Mouse (Mus musculus) liver, adult 2 months (tissue): Measurements from ENCODE around the gene Rara. TPM values are rescaled to one million over a fixed set of nuclear protein-coding genes. Genes with fewer than 3 reads are reported as not detected.

Experiments
- DNase-seq: peaks from one replicate; pipeline ENCODE4 v3.0.0-alpha.2; 2011; ENCODE audit warnings: low read depth, low spot score; ENCODE audit errors: extremely low read depth
- H3K27ac ChIP-seq: fragments of 200-500 bp; replicated peaks from 2 replicates; pipeline ENCODE4 v1.5.1; 2012; ENCODE audit warnings: low read depth, mild to moderate bottlenecking, control low read depth, inconsistent platforms, low read length; ENCODE audit not compliant: insufficient read depth
- H3K27me3 ChIP-seq: fragments of 200-500 bp; 2 replicates; pipeline ENCODE4 v1.6.1; 2012; ENCODE audit warnings: mild to moderate bottlenecking, moderate library complexity, low read length, inconsistent platforms; ENCODE audit not compliant: control insufficient read depth, insufficient read depth
- H3K36me3 ChIP-seq: fragments of 200-500 bp; 2 replicates; pipeline ENCODE4 v1.6.1; 2012; ENCODE audit warnings: low read length, inconsistent platforms; ENCODE audit not compliant: control insufficient read depth, insufficient read depth
- H3K4me1 ChIP-seq: fragments of 200-500 bp; 2 replicates; pipeline ENCODE4 v1.6.1; 2011; ENCODE audit warnings: low read length; ENCODE audit not compliant: control insufficient read depth, insufficient read depth
- H3K4me3 ChIP-seq: fragments of 200-500 bp; 2 replicates; pipeline ENCODE4 v1.5.1; 2011; ENCODE audit warnings: low read depth, mild to moderate bottlenecking, control low read depth, low read length, moderate library complexity; ENCODE audit not compliant: insufficient read depth
- H3K79me2 ChIP-seq: fragments of 200-500 bp; 2 replicates; pipeline ENCODE4 v1.6.1; 2012; ENCODE audit warnings: inconsistent platforms, mild to moderate bottlenecking, low read length, moderate library complexity; ENCODE audit not compliant: control insufficient read depth, insufficient read depth
- H3K9ac ChIP-seq: fragments of 200-500 bp; 2 replicates; pipeline ENCODE4 v1.6.1; 2012; ENCODE audit warnings: low read depth, mild to moderate bottlenecking, control low read depth, inconsistent platforms, low read length
- CTCF ChIP-seq: fragments of 200-500 bp; IDR thresholded peaks from 2 replicates; pipeline ENCODE4 v1.5.1; 2011; ENCODE audit warnings: low read depth, low read length, control low read depth
- POLR2A ChIP-seq: fragments of 200-500 bp; IDR thresholded peaks from 2 replicates; pipeline ENCODE4 v1.6.1; 2011; ENCODE audit warnings: low read length, control low read depth; ENCODE audit not compliant: insufficient read depth; ENCODE audit errors: extremely low read depth
- WGBS: fragments of 180-500 bp; shearing (Covaris S2); methylation state at CpG from one replicate; pipeline ENCODE4 v1.1.7; 2018; 5-methylcytosine and 5-hydroxymethylcytosine counted together
- polyA plus RNA-seq: library from polyadenylated mRNA; depleted of rRNA; stranded (reverse); fragments of >200 nt; gene quantifications from 2 replicates; pipeline ENCODE4 v1.2.3, GENCODE M21; 2012
- total RNA-seq: library from RNA; depleted of rRNA; stranded (reverse); fragments of >200 nt; gene quantifications from 2 replicates; pipeline ENCODE4 v1.2.3, GENCODE M21; 2014

Rara gene
- total and polyA plus RNA-seq, 2 experiments, result 3.7 to 14.1 TPM

DNA sequence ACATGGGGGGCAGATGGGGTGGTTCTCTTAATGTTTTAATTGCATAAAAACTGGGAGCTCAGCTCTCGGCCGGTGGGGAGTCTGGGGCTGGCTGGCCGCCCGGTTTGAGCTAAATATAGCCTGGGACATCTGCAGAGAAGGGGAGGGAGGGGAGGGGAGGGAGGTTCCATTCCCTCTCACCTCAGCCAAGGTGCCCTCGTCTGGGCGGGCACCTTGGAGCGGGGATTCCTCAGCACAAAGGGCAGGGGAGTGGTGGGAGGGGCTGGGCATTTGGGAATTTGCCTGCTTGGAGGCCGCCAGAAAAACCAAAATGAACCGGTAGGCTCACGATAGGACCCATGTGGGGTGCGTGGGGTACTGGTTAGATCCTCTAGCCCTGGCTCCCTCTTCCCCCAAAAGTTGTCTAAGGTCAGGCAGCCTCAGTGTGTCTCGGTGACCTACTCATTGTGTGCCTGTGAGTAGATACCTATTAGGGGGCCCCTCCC is 13.8 kb downstream of the Rara start:
- peak overlapping the region; percentile 64 for H3K9ac ChIP-seq
- 3% methylated on average over 12 of the region's 12 CpGs for WGBS
- DNase-seq, result peak; percentile 68
- TF ChIP-seq CTCF (no peak), POLR2A (no peak)
- peaks cover 32% of the 10 kb centered on the region; the same call in 1 of the 2 replicates for H3K79me2 ChIP-seq
- peak overlapping the region; percentile 80 for H3K27ac ChIP-seq
- H3K27me3 ChIP-seq, result no peaks in the 10 kb centered on the region
- H3K4me3 ChIP-seq, result peak overlapping the region; percentile 49; the same call in 1 of the 2 replicates
- H3K4me1 ChIP-seq, result peaks cover 49% of the 10 kb centered on the region
- H3K36me3 ChIP-seq, result no peaks in the 10 kb centered on the region

DNA sequence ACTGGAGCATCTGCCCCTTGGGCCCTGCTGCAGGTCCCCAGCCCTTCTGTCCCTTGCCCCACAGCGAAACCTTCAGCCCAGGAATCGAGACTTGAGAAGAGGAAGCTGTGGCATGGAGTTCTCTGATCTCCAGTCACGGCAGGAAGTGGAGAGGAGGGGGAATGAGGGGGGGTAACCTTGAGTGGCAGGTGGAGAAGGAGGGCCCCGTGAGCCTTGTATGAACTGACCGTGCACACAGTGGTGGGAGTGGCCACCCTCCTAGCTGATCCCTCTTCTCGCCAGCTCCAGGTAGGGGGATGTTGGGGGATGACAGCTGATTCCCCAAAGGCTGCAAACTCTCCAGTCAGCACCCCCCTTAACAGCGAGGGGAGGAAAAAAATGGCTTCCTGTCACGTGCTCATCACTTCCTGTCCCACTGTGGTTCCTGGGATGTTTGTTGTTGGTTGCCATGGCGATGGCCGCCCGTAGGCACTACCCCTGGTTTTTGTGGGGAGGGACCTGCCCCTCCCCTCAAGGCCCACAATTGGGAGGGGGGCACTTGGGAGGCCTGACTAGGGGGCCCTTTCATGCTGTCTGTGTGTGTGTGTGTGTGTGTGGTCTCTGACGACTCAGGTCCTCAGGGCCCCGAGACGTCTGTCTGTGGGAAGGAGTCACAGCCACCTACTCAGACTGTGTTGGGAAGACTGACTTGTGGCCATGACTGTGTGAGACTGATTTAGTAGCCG is 14.4 kb downstream of the Rara start:
- H3K27me3 ChIP-seq, result no peaks in the 10 kb centered on the region
- H3K36me3 ChIP-seq, result no peaks in the 10 kb centered on the region
- peak; percentile 39 for DNase-seq
- H3K9ac ChIP-seq, result peak overlapping the region; percentile 64
- 31% methylated on average over 15 of the region's 15 CpGs for WGBS
- no peak for TF ChIP-seq CTCF
- TF ChIP-seq POLR2A, result no peak
- H3K4me1 ChIP-seq, result peaks cover 46% of the 10 kb centered on the region
- peak overlapping the region; percentile 80 for H3K27ac ChIP-seq
- H3K4me3 ChIP-seq, result peak overlapping the region; percentile 49
- H3K79me2 ChIP-seq, result peaks cover 32% of the 10 kb centered on the region; the same call in 1 of the 2 replicates

DNA sequence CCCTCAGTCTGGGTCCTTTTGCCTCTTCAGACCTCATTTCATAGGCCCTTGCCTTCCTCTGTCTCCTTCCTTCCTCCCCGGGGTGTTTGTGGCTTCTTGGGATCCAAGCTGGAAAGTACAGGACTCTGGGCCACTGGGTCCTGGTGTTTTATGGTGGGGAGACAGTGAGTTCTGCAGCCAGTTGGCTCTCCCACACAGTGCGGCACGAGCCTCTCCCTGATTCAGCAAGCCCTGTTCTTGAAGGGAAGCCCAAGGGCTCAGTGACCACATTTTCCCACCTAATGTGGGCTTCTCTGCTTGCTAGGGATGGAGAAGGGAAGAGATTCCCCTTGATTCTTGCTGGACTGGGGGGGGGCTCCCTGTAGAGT is 14.9 kb downstream of the Rara start:
- peaks cover 49% of the 10 kb centered on the region for H3K4me1 ChIP-seq
- no peak overlapping the region for H3K4me3 ChIP-seq
- no peak for TF ChIP-seq POLR2A
- TF ChIP-seq CTCF, result no peak
- H3K27ac ChIP-seq, result peak overlapping the region; percentile 80
- peaks cover 32% of the 10 kb centered on the region; the same call in 1 of the 2 replicates for H3K79me2 ChIP-seq
- no peak for DNase-seq
- WGBS, result 58% methylated on average over 3 of the region's 3 CpGs
- no peaks in the 10 kb centered on the region for H3K36me3 ChIP-seq
- no peaks in the 10 kb centered on the region for H3K27me3 ChIP-seq
- H3K9ac ChIP-seq, result no peak overlapping the region

DNA sequence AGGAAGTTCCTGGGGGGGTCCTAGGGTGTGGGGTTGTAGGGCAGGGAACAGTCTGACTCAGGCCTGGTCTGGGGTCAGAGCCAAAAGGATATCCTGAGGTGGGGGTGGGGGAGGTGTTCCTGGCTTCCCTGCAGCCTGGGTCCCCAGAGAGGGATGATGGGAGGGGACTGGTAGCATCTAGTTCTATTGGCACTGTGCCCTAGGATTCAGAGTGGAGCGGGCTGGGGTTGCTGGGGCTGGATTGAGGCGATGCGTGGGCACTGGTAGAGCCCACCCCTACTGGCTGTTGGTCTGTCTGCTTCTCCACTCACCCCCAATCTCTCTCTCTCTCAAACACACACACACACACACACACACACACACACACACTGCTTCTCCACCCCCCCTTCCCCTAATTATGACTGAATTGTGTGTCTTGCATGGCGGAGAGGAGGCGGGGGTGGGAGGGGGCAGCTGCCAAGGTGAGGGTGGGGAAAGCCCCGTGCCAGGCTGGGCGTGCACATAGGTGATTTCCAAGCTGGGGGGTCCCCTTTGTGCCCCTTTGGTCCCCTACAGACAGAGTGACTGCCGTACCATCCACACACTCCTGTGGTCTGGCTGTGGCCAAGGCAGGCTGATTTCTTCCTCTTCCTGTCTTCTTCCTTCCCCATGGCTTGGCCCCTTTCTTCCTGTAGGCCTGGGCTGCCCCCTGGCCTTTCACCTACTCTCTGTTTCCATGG is 15.5 kb downstream of the Rara start:
- no peak overlapping the region for H3K9ac ChIP-seq
- no peaks in the 10 kb centered on the region for H3K27me3 ChIP-seq
- H3K79me2 ChIP-seq, result peaks cover 31% of the 10 kb centered on the region; the same call in 1 of the 2 replicates
- H3K36me3 ChIP-seq, result no peaks in the 10 kb centered on the region
- peaks cover 54% of the 10 kb centered on the region for H3K4me1 ChIP-seq
- no peak for DNase-seq
- 75% methylated on average over 8 of the region's 8 CpGs for WGBS
- H3K27ac ChIP-seq, result peak overlapping the region; percentile 80
- TF ChIP-seq POLR2A (no peak), CTCF (no peak)
- no peak overlapping the region for H3K4me3 ChIP-seq

DNA sequence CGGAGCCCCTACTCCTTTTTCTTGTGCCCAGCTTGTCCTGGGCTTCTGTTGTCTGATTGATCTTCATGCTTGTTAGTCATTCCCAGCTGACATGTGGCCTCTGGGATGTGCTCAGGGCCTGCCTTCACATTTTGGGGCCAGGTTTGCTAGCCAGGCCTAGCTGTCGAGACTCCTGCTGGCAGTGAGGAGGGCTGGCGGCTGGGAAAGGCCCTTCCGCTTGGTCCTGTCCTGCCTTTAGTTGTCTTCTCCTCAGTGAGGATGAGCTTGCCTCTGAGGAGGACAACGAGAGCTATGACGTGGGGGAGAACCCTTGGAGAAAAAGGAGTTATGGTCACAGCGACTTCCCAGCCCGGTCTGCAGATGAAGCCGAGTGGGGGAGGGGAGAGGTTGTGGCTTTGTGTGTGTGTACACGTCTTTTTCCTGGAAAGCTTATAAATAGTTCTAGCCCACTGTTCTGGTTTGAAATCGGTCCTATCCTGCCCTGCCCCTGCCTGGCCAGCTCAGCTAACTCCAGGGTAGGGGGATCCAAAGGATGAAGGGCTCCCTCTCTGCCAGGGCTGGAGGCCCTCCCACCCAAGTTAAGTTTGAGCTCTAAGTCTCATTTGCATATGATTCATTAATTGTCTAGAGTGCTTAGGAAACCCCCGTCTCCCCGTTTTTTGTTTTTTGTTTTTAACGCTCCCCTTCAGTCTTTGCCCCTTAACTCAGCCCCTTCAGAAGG is 16.3 kb downstream of the Rara start:
- DNase-seq, result peak; percentile 22
- Histone ChIP-seq H3K36me3 (no peaks in the 10 kb centered on the region), H3K9ac (peak overlapping the region; percentile 26; the same call in 1 of the 2 replicates), H3K27me3 (no peaks in the 10 kb centered on the region), H3K79me2 (peaks cover 23% of the 10 kb centered on the region; the same call in 1 of the 2 replicates), H3K27ac (peak overlapping the region; percentile 78), H3K4me3 (no peak overlapping the region), H3K4me1 (peaks cover 54% of the 10 kb centered on the region)
- 38% methylated on average over 14 of the region's 14 CpGs for WGBS
- TF ChIP-seq CTCF (no peak), POLR2A (no peak)
